Mouse (Mus musculus) embryo, embryonic 10 days (tissue): ENCODE data around the gene Tmem208.

Source experiments
- DNase-seq: peaks from one replicate; pipeline ENCODE4 v3.0.0-alpha.2; 2015; ENCODE audit warnings: low spot score

Tmem208 gene

GRCm38 (mm10) chr8:105298351-105299252 is 27.6 kb upstream of the Tmem208 start:
- no peak for DNase-seq

GRCm38 (mm10) chr8:105299962-105300361 is 26.2 kb upstream of the Tmem208 start:
- DNase-seq: no peak

GRCm38 (mm10) chr8:105303396-105303795 is 22.8 kb upstream of the Tmem208 start:
- no peak for DNase-seq

GRCm38 (mm10) chr8:105303874-105304273 is 22.3 kb upstream of the Tmem208 start:
- DNase-seq: no peak

GRCm38 (mm10) chr8:105304325-105305210 is 21.6 kb upstream of the Tmem208 start:
- DNase-seq: no peak

- peak; percentile 63 for DNase-seq
Observed at GRCm38 (mm10) chr8:105305211-105306145, 20.7 kb upstream of the Tmem208 start, which contains the start of gene Elmo3. Gene Elmo3 (plus strand): TSS chr8:105305601.

GRCm38 (mm10) chr8:105306146-105306691 is 19.9 kb upstream of the Tmem208 start:
- no peak for DNase-seq

GRCm38 (mm10) chr8:105307670-105308069 is 18.5 kb upstream of the Tmem208 start:
- DNase-seq: no peak

GRCm38 (mm10) chr8:105308428-105308827 is 17.7 kb upstream of the Tmem208 start:
- no peak for DNase-seq

GRCm38 (mm10) chr8:105309142-105309847 is 16.9 kb upstream of the Tmem208 start:
- DNase-seq: no peak

- no peak for DNase-seq
Observed at GRCm38 (mm10) chr8:105310118-105310517, 16.0 kb upstream of the Tmem208 start.

- DNase-seq: no peak
Observed at GRCm38 (mm10) chr8:105311718-105312117, 14.4 kb upstream of the Tmem208 start.

- DNase-seq: no peak
Observed at GRCm38 (mm10) chr8:105312891-105313481, 13.2 kb upstream of the Tmem208 start.

GRCm38 (mm10) chr8:105313622-105314402 is 12.3 kb upstream of the Tmem208 start:
- peak; percentile 46 for DNase-seq

GRCm38 (mm10) chr8:105315073-105315769 is 10.9 kb upstream of the Tmem208 start:
- no peak for DNase-seq

GRCm38 (mm10) chr8:105317941-105318340 is 8.2 kb upstream of the Tmem208 start:
- no peak for DNase-seq

GRCm38 (mm10) chr8:105318662-105319190 is 7.4 kb upstream of the Tmem208 start:
- DNase-seq: no peak

GRCm38 (mm10) chr8:105323183-105323582 is 3.0 kb upstream of the Tmem208 start:
- no peak for DNase-seq
